Mouse (Mus musculus) CH12.LX (cell line): ENCODE measurements at regions not wholly inside any gene's neighbourhood (a gene's known extent, or its start where the extent isn't known, plus 50 kb on each side); places are given as distances from the start of the nearest gene placed in this dataset.

Experiments
- DNase-seq: peaks from one replicate; pipeline ENCODE4 v3.0.0-alpha.2; 2013; ENCODE audit errors: extremely low read depth
- H3K27ac ChIP-seq: 2 replicates; pipeline ENCODE4 v1.5.1; 2012; ENCODE audit warnings: low read depth, mild to moderate bottlenecking, control low read depth, moderate library complexity; ENCODE audit not compliant: insufficient read depth
- H3K27me3 ChIP-seq: replicated peaks from 2 replicates; pipeline ENCODE3; 2012; ENCODE audit warnings: inconsistent platforms
- H3K36me3 ChIP-seq, 2 experiments: replicated peaks in 1 of 2; 2 replicates each; pipeline versions ENCODE3 to v1.6.1; 2012; ENCODE audit warnings: inconsistent platforms in 1 of 2, low read length in 1 of 2, mild to moderate bottlenecking in 1 of 2, mixed read lengths in 1 of 2, moderate library complexity in 1 of 2; ENCODE audit not compliant: control insufficient read depth in 1 of 2, insufficient read depth in 1 of 2
- H3K4me1 ChIP-seq, 2 experiments: 2 replicates each; pipeline ENCODE4 v1.6.1; 2012; ENCODE audit warnings: inconsistent platforms in 1 of 2, moderate library complexity in 1 of 2; ENCODE audit not compliant: insufficient read depth in 2 of 2, control insufficient read depth in 1 of 2
- H3K4me2 ChIP-seq: 2 replicates; pipeline ENCODE4 v1.6.1; 2012; ENCODE audit warnings: low read depth, mild to moderate bottlenecking, control low read depth; ENCODE audit not compliant: poor library complexity, insufficient read depth, severe bottlenecking
- H3K4me3 ChIP-seq, 3 experiments: fragments of 150-350 bp in 1 of 3; sonication (generic) in 1 of 3; replicated peaks in 1 of 3; 2 replicates each; pipeline versions ENCODE3 to v1.5.1; 2011 to 2012; ENCODE audit warnings: low read depth in 2 of 3, low read length in 2 of 3, mild to moderate bottlenecking in 2 of 3, moderate library complexity in 2 of 3, control low read depth in 1 of 3, improper control_type of control experiment in 1 of 3, inconsistent platforms in 1 of 3, mixed read lengths in 1 of 3; ENCODE audit not compliant: poor library complexity in 1 of 3
- H3K79me2 ChIP-seq: replicated peaks from 2 replicates; pipeline ENCODE4 v1.6.1; 2012; ENCODE audit warnings: mild to moderate bottlenecking, moderate library complexity; ENCODE audit not compliant: control insufficient read depth, poor library complexity, insufficient read depth, severe bottlenecking; ENCODE audit errors: extremely low read depth
- H3K9ac ChIP-seq: 2 replicates; pipeline ENCODE4 v1.6.1; 2012; ENCODE audit warnings: low read depth, mild to moderate bottlenecking, control low read depth, moderate library complexity; ENCODE audit not compliant: insufficient read depth
- H3K9me3 ChIP-seq: replicated peaks from 2 replicates; pipeline ENCODE3; 2012; ENCODE audit warnings: low read length, inconsistent platforms, mixed read lengths
- CHD1 ChIP-seq: IDR thresholded peaks from 2 replicates; pipeline ENCODE4 v1.6.1; 2012; ENCODE audit warnings: low read depth, low read length, improper control_type of control experiment, inconsistent platforms
- CHD2 ChIP-seq: IDR thresholded peaks from 2 replicates; pipeline ENCODE4 v1.6.1; 2011; ENCODE audit warnings: low read length, improper control_type of control experiment
- CTCF ChIP-seq, 2 experiments: IDR thresholded peaks in 1 of 2; conservative IDR thresholded peaks in 1 of 2; 2 replicates each; pipeline ENCODE4 v1.5.1; 2011 to 2012; ENCODE audit warnings: low read depth in 2 of 2, low read length in 2 of 2, improper control_type of control experiment in 1 of 2, inconsistent platforms in 1 of 2, mild to moderate bottlenecking in 1 of 2, moderate library complexity in 1 of 2
- E2F4 ChIP-seq: IDR thresholded peaks from 2 replicates; pipeline ENCODE4 v1.6.1; 2011; ENCODE audit warnings: low read depth, low read length, improper control_type of control experiment; ENCODE audit not compliant: insufficient replicate concordance
- EP300 ChIP-seq: IDR thresholded peaks from 2 replicates; pipeline ENCODE4 v1.6.1; 2011; ENCODE audit warnings: low read length, improper control_type of control experiment
- ETS1 ChIP-seq: conservative IDR thresholded peaks from 2 replicates; pipeline ENCODE4 v1.6.1; 2012; ENCODE audit warnings: low read depth, mild to moderate bottlenecking, inconsistent platforms, low read length, improper control_type of control experiment, moderate library complexity
- GABPA ChIP-seq: IDR thresholded peaks from 2 replicates; pipeline ENCODE4 v1.6.1; 2012; ENCODE audit warnings: low read depth, low read length, improper control_type of control experiment, inconsistent platforms; ENCODE audit not compliant: insufficient replicate concordance
- HCFC1 ChIP-seq: IDR thresholded peaks from 2 replicates; pipeline ENCODE4 v1.6.1; 2012; ENCODE audit warnings: low read depth, mild to moderate bottlenecking, inconsistent platforms, low read length, improper control_type of control experiment
- JUN ChIP-seq: IDR thresholded peaks from 2 replicates; pipeline ENCODE4 v1.6.1; 2011; ENCODE audit warnings: low read depth, mild to moderate bottlenecking, low read length, improper control_type of control experiment, moderate library complexity; ENCODE audit not compliant: insufficient read depth
- JUND ChIP-seq: conservative IDR thresholded peaks from 2 replicates; pipeline ENCODE4 v1.6.1; 2011; ENCODE audit warnings: low read depth, low read length, improper control_type of control experiment
- MAFK ChIP-seq: IDR thresholded peaks from 2 replicates; pipeline ENCODE4 v1.6.1; 2011; ENCODE audit warnings: low read length, improper control_type of control experiment; ENCODE audit not compliant: insufficient replicate concordance
- MAZ ChIP-seq: IDR thresholded peaks from 2 replicates; pipeline ENCODE4 v1.6.1; 2012; ENCODE audit warnings: low read depth, mild to moderate bottlenecking, inconsistent platforms, low read length, improper control_type of control experiment, moderate library complexity
- MXI1 ChIP-seq: IDR thresholded peaks from 2 replicates; pipeline ENCODE4 v1.6.1; 2011; ENCODE audit warnings: mild to moderate bottlenecking, low read depth, low read length, improper control_type of control experiment
- NELFE ChIP-seq: IDR thresholded peaks from 2 replicates; pipeline ENCODE4 v1.6.1; 2011; ENCODE audit warnings: low read depth, low read length, improper control_type of control experiment
- NRF1 ChIP-seq: IDR thresholded peaks from 2 replicates; pipeline ENCODE4 v1.6.1; 2014; ENCODE audit warnings: low read depth, mild to moderate bottlenecking, inconsistent platforms, low read length, improper control_type of control experiment, moderate library complexity
- SIN3A ChIP-seq: IDR thresholded peaks from 2 replicates; pipeline ENCODE4 v1.6.1; 2012; ENCODE audit warnings: low read length, improper control_type of control experiment, inconsistent platforms
- TCF12 ChIP-seq: IDR thresholded peaks from 2 replicates; pipeline ENCODE4 v1.6.1; 2014; ENCODE audit warnings: low read depth, mild to moderate bottlenecking, inconsistent platforms, low read length, improper control_type of control experiment
- USF2 ChIP-seq: conservative IDR thresholded peaks from 2 replicates; pipeline ENCODE4 v1.6.1; 2011; ENCODE audit warnings: low read depth, low read length, improper control_type of control experiment
- ZC3H11A ChIP-seq: IDR thresholded peaks from 2 replicates; pipeline ENCODE4 v1.6.1; 2012; ENCODE audit warnings: low read depth, mild to moderate bottlenecking, inconsistent platforms, low read length, improper control_type of control experiment
- ZKSCAN1 ChIP-seq: IDR thresholded peaks from 2 replicates; pipeline ENCODE4 v1.6.1; 2012; ENCODE audit warnings: low read depth, inconsistent platforms, low read length, improper control_type of control experiment, borderline replicate concordance
- dilution Hi-C: fragments of 300-500 bp; cut with MboI; formaldehyde crosslinking; loops from 2 replicates; pipeline ENCODE4 v1.14.3; 2020; ENCODE audit warnings: low sequenced_read_pairs; ENCODE audit not compliant: extremely low pct_unique_long_range_greater_than_20kb, extremely low pct_ligation_motif_present
- in situ Hi-C: fragments of 300-500 bp; cut with MboI; formaldehyde crosslinking; loops from 3 replicates; pipeline ENCODE4 v1.14.3; 2019; ENCODE audit warnings: low sequenced_read_pairs, low pct_ligation_motif_present, low pct_unique_long_range_greater_than_20kb, mixed read lengths

DNA sequence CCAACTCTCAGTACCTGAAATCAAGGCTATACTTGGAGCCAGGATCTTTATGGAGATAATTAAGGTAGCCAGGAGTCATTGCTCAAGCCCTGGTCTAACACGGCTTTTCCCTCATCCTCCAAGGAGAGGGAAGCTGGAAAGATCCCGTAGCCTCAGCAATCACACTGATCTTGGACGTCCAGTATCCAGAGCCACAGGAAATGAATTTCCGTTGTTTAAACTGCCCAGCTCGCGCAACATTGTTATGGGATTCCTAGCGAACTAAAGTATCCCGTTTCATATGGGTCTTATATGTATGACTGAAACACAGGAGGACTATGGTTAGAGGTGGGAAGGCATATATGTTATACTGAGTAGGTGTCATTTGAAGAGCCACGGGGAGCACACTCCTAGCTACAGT is 126.3 kb upstream of the Lnx1 start:
- DNase-seq: no peak
- H3K9me3 ChIP-seq: no peaks in the 10 kb centered on the region
- H3K4me1 ChIP-seq: 0 out of 4 replicates have a peak, but pooled peaks cover 0 to 2% of the 10 kb centered on the region in 2 experiments
- in situ Hi-C loops (no loop called here), dilution Hi-C loops (no loop called here)
- no peak overlapping the region for H3K4me2 ChIP-seq
- H3K79me2 ChIP-seq: no peaks in the 10 kb centered on the region
- no peaks in the 10 kb centered on the region for H3K36me3 ChIP-seq
- no peaks in the 10 kb centered on the region for H3K27me3 ChIP-seq
- H3K9ac ChIP-seq: no peak overlapping the region
- H3K4me3 ChIP-seq: no peak overlapping the region
- H3K27ac ChIP-seq: no peak overlapping the region
- TF ChIP-seq CHD2: no peak
- no peak for TF ChIP-seq ETS1
- TF ChIP-seq CHD1: no peak
- TF ChIP-seq E2F4: no peak
- TF ChIP-seq NRF1: no peak
- no peak for TF ChIP-seq HCFC1
- TF ChIP-seq, all 38 proteins: peak for 0

DNA sequence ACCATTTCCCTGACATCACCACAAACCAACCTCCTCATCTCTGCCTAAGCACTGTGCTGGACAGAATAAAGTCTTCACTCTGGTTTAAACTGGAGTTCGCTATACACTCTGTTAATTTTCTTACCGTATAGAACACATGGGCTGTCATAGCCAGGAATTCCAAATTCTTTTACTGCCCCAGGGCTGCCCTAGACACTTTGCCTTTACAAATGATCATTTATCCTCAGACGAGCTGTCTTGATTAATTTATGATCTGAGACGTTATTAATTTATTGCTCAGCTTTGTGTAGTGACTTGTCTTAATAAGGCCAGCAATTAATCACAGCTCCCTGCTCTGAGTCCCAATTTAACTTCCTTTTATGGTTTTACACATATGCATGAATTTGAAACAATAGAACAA is 125.2 kb upstream of the Lnx1 start:
- Histone ChIP-seq H3K27me3 (no peaks in the 10 kb centered on the region), H3K79me2 (no peaks in the 10 kb centered on the region), H3K4me2 (no peak overlapping the region), H3K36me3 (no peaks in the 10 kb centered on the region), H3K9ac (no peak overlapping the region), H3K4me3 (no peak overlapping the region), H3K9me3 (no peaks in the 10 kb centered on the region), H3K4me1 (0 out of 4 replicates have a peak, but pooled peaks cover 0 to 2% of the 10 kb centered on the region in 2 experiments)
- in situ Hi-C loops (no loop called here), dilution Hi-C loops (no loop called here)
- DNase-seq: no peak
- TF ChIP-seq MAZ (no peak), ZKSCAN1 (no peak), TCF12 (no peak), CHD1 (no peak), JUND (no peak), SIN3A (no peak), HCFC1 (no peak)
- TF ChIP-seq, all 38 proteins: peak for 0
- no peak overlapping the region for H3K27ac ChIP-seq

DNA sequence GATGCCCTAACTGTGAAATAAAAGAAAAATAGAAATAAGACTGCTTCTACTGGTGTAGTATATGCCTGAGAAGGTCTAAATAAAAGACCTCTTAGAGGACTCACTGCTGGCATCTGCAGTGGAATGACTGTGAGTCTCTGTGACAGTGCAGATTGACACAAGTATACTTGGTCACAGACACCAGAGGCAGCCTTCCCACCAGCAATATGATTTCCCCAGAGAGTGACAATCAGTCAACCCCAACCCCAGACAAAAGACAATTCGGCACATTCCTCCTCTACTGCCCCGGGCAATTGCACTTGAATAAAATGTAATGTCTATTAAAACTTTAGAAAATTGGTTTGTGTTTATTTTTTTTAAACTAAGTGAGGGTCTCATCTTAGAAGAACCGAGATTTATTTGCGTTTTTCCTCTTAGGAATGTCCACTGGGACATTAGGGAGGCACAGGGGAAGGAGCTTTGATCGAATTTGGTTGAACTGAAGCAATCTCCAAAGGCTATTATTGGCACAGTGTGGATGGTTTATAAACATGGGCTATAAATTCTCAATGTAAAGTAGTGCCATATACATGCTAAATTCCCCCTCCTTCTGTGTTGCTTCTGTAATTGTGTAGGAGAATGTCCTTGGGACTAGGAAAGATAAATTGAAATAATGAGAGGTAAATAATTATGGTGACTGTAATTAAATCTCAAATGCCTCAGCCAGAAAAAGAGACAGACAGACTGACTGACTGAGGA is 123.0 kb upstream of the Lnx1 start:
- TF ChIP-seq EP300: no peak
- TF ChIP-seq MXI1: no peak
- no peak for TF ChIP-seq CTCF (conservative IDR thresholded peaks at IDR 0.05 in 1 of 2, IDR thresholded peaks at IDR 0.05 in 1 of 2; ENCODE audit: low read depth in 2 of 2, low read length in 2 of 2)
- no peak for TF ChIP-seq ZC3H11A
- TF ChIP-seq JUN: no peak
- TF ChIP-seq GABPA: no peak
- TF ChIP-seq NELFE: no peak
- TF ChIP-seq NRF1: no peak
- TF ChIP-seq E2F4: no peak
- TF ChIP-seq MAFK: no peak
- TF ChIP-seq USF2: no peak
- Histone ChIP-seq H3K27ac (no peak overlapping the region), H3K9ac (no peak overlapping the region), H3K27me3 (no peaks in the 10 kb centered on the region), H3K79me2 (no peaks in the 10 kb centered on the region), H3K4me1 (peaks cover 0 to 3% of the 10 kb centered on the region in 2 experiments; a peak in 1 of 4 replicates), H3K9me3 (no peaks in the 10 kb centered on the region), H3K4me2 (no peak overlapping the region), H3K4me3 (no peak overlapping the region), H3K36me3 (no peaks in the 10 kb centered on the region)
- in situ Hi-C loops: no loop called here
- dilution Hi-C loops: no loop called here
- DNase-seq: no peak
